Mouse (Mus musculus) thymus, adult 2 months (tissue): ENCODE data around the gene Stpg4.

Source experiments
- CTCF ChIP-seq: fragments of 200-500 bp; IDR thresholded peaks from 2 replicates; pipeline ENCODE4 v1.5.1; 2012; ENCODE audit warnings: mild to moderate bottlenecking, control low read depth, low read length, moderate library complexity, borderline replicate concordance; ENCODE audit not compliant: control insufficient read depth, poor library complexity, insufficient read depth; ENCODE audit errors: extremely low read depth
- POLR2A ChIP-seq: fragments of 200-500 bp; IDR thresholded peaks from 2 replicates; pipeline ENCODE4 v1.6.1; 2012; ENCODE audit warnings: mild to moderate bottlenecking, low read length, control low read depth, moderate library complexity; ENCODE audit not compliant: control insufficient read depth, poor library complexity, insufficient read depth; ENCODE audit errors: extremely low read depth

DNA sequence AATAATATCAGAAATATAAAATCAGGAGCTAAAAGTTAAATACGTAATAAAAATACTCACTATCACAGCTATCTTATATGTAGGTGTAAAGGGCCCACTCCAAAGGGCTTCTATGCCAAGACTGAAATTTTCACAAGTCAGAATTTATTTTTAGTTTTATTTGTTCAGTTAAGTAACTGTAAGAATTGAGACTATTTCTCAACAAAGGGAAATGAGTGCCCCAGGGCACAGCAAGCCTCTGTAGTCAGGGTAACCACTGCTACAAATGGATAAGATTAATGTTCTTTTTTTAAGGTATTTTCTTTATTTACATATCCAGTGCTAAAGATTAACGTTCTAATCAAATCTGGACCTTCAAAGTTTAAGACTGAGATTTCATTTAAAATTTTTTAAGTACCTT is 11.9 kb upstream of the Stpg4 start:
- TF ChIP-seq CTCF (no peak), POLR2A (no peak)
